Mouse (Mus musculus) CH12.LX (cell line): ENCODE measurements around the gene Chchd3. TPM values are rescaled to one million over a fixed set of nuclear protein-coding genes. Genes with fewer than 3 reads are reported as not detected.

Experiments used
- DNase-seq: peaks from one replicate; pipeline ENCODE4 v3.0.0-alpha.2; 2013; ENCODE audit errors: extremely low read depth
- H3K27ac ChIP-seq: 2 replicates; pipeline ENCODE4 v1.5.1; 2012; ENCODE audit warnings: low read depth, mild to moderate bottlenecking, control low read depth, moderate library complexity; ENCODE audit not compliant: insufficient read depth
- H3K27me3 ChIP-seq: replicated peaks from 2 replicates; pipeline ENCODE3; 2012; ENCODE audit warnings: inconsistent platforms
- H3K36me3 ChIP-seq, 2 experiments: replicated peaks in 1 of 2; 2 replicates each; pipeline versions ENCODE3 to v1.6.1; 2012; ENCODE audit warnings: inconsistent platforms in 1 of 2, low read length in 1 of 2, mild to moderate bottlenecking in 1 of 2, mixed read lengths in 1 of 2, moderate library complexity in 1 of 2; ENCODE audit not compliant: control insufficient read depth in 1 of 2, insufficient read depth in 1 of 2
- H3K4me1 ChIP-seq, 2 experiments: 2 replicates each; pipeline ENCODE4 v1.6.1; 2012; ENCODE audit warnings: inconsistent platforms in 1 of 2, moderate library complexity in 1 of 2; ENCODE audit not compliant: insufficient read depth in 2 of 2, control insufficient read depth in 1 of 2
- H3K4me2 ChIP-seq: 2 replicates; pipeline ENCODE4 v1.6.1; 2012; ENCODE audit warnings: low read depth, mild to moderate bottlenecking, control low read depth; ENCODE audit not compliant: poor library complexity, insufficient read depth, severe bottlenecking
- H3K4me3 ChIP-seq, 3 experiments: fragments of 150-350 bp in 1 of 3; sonication (generic) in 1 of 3; replicated peaks in 1 of 3; 2 replicates each; pipeline versions ENCODE3 to v1.5.1; 2011 to 2012; ENCODE audit warnings: low read depth in 2 of 3, low read length in 2 of 3, mild to moderate bottlenecking in 2 of 3, moderate library complexity in 2 of 3, control low read depth in 1 of 3, improper control_type of control experiment in 1 of 3, inconsistent platforms in 1 of 3, mixed read lengths in 1 of 3; ENCODE audit not compliant: poor library complexity in 1 of 3
- H3K79me2 ChIP-seq: replicated peaks from 2 replicates; pipeline ENCODE4 v1.6.1; 2012; ENCODE audit warnings: mild to moderate bottlenecking, moderate library complexity; ENCODE audit not compliant: control insufficient read depth, poor library complexity, insufficient read depth, severe bottlenecking; ENCODE audit errors: extremely low read depth
- H3K9ac ChIP-seq: 2 replicates; pipeline ENCODE4 v1.6.1; 2012; ENCODE audit warnings: low read depth, mild to moderate bottlenecking, control low read depth, moderate library complexity; ENCODE audit not compliant: insufficient read depth
- H3K9me3 ChIP-seq: replicated peaks from 2 replicates; pipeline ENCODE3; 2012; ENCODE audit warnings: low read length, inconsistent platforms, mixed read lengths
- CHD1 ChIP-seq: IDR thresholded peaks from 2 replicates; pipeline ENCODE4 v1.6.1; 2012; ENCODE audit warnings: low read depth, low read length, improper control_type of control experiment, inconsistent platforms
- E2F4 ChIP-seq: IDR thresholded peaks from 2 replicates; pipeline ENCODE4 v1.6.1; 2011; ENCODE audit warnings: low read depth, low read length, improper control_type of control experiment; ENCODE audit not compliant: insufficient replicate concordance
- ELF1 ChIP-seq: IDR thresholded peaks from 2 replicates; pipeline ENCODE4 v1.6.1; 2014; ENCODE audit warnings: low read depth, mild to moderate bottlenecking, inconsistent platforms, low read length, improper control_type of control experiment
- GABPA ChIP-seq: IDR thresholded peaks from 2 replicates; pipeline ENCODE4 v1.6.1; 2012; ENCODE audit warnings: low read depth, low read length, improper control_type of control experiment, inconsistent platforms; ENCODE audit not compliant: insufficient replicate concordance
- HCFC1 ChIP-seq: IDR thresholded peaks from 2 replicates; pipeline ENCODE4 v1.6.1; 2012; ENCODE audit warnings: low read depth, mild to moderate bottlenecking, inconsistent platforms, low read length, improper control_type of control experiment
- IRF4 ChIP-seq: IDR thresholded peaks from 2 replicates; pipeline ENCODE4 v1.6.1; 2014; ENCODE audit warnings: low read depth, mild to moderate bottlenecking, inconsistent platforms, low read length, improper control_type of control experiment
- JUND ChIP-seq: conservative IDR thresholded peaks from 2 replicates; pipeline ENCODE4 v1.6.1; 2011; ENCODE audit warnings: low read depth, low read length, improper control_type of control experiment
- KAT2A ChIP-seq: IDR thresholded peaks from 2 replicates; pipeline ENCODE4 v1.6.1; 2012; ENCODE audit warnings: low read length, improper control_type of control experiment, inconsistent platforms; ENCODE audit not compliant: insufficient replicate concordance
- MAFK ChIP-seq: IDR thresholded peaks from 2 replicates; pipeline ENCODE4 v1.6.1; 2011; ENCODE audit warnings: low read length, improper control_type of control experiment; ENCODE audit not compliant: insufficient replicate concordance
- MAX ChIP-seq: IDR thresholded peaks from 2 replicates; pipeline ENCODE4 v1.6.1; 2011; ENCODE audit warnings: low read length, improper control_type of control experiment
- MAZ ChIP-seq: IDR thresholded peaks from 2 replicates; pipeline ENCODE4 v1.6.1; 2012; ENCODE audit warnings: low read depth, mild to moderate bottlenecking, inconsistent platforms, low read length, improper control_type of control experiment, moderate library complexity
- MXI1 ChIP-seq: IDR thresholded peaks from 2 replicates; pipeline ENCODE4 v1.6.1; 2011; ENCODE audit warnings: mild to moderate bottlenecking, low read depth, low read length, improper control_type of control experiment
- MYC ChIP-seq: IDR thresholded peaks from 2 replicates; pipeline ENCODE4 v1.6.1; 2011; ENCODE audit warnings: low read depth, mild to moderate bottlenecking, improper control_type of control experiment, low read length
- NELFE ChIP-seq: IDR thresholded peaks from 2 replicates; pipeline ENCODE4 v1.6.1; 2011; ENCODE audit warnings: low read depth, low read length, improper control_type of control experiment
- NRF1 ChIP-seq: IDR thresholded peaks from 2 replicates; pipeline ENCODE4 v1.6.1; 2014; ENCODE audit warnings: low read depth, mild to moderate bottlenecking, inconsistent platforms, low read length, improper control_type of control experiment, moderate library complexity
- POLR2A ChIP-seq: IDR thresholded peaks from 2 replicates; pipeline ENCODE4 v1.6.1; 2011; ENCODE audit warnings: low read depth, mild to moderate bottlenecking, improper control_type of control experiment, low read length
- RAD21 ChIP-seq: IDR thresholded peaks from 2 replicates; pipeline ENCODE4 v1.6.1; 2011; ENCODE audit warnings: low read depth, mild to moderate bottlenecking, low read length, improper control_type of control experiment, moderate library complexity
- RCOR1 ChIP-seq: conservative IDR thresholded peaks from 2 replicates; pipeline ENCODE4 v1.6.1; 2012; ENCODE audit warnings: low read depth, mild to moderate bottlenecking, inconsistent platforms, low read length, improper control_type of control experiment
- SMC3 ChIP-seq: IDR thresholded peaks from 2 replicates; pipeline ENCODE4 v1.6.1; 2011; ENCODE audit warnings: low read depth, low read length, improper control_type of control experiment
- TBP ChIP-seq: conservative IDR thresholded peaks from 2 replicates; pipeline ENCODE4 v1.6.1; 2011; ENCODE audit warnings: low read depth, low read length, improper control_type of control experiment
- TCF12 ChIP-seq: IDR thresholded peaks from 2 replicates; pipeline ENCODE4 v1.6.1; 2014; ENCODE audit warnings: low read depth, mild to moderate bottlenecking, inconsistent platforms, low read length, improper control_type of control experiment
- ZC3H11A ChIP-seq: IDR thresholded peaks from 2 replicates; pipeline ENCODE4 v1.6.1; 2012; ENCODE audit warnings: low read depth, mild to moderate bottlenecking, inconsistent platforms, low read length, improper control_type of control experiment
- ZMIZ1 ChIP-seq: IDR thresholded peaks from 2 replicates; pipeline ENCODE4 v1.6.1; 2012; ENCODE audit warnings: low read depth, mild to moderate bottlenecking, inconsistent platforms, low read length, improper control_type of control experiment
- dilution Hi-C: fragments of 300-500 bp; cut with MboI; formaldehyde crosslinking; loops from 2 replicates; pipeline ENCODE4 v1.14.3; 2020; ENCODE audit warnings: low sequenced_read_pairs; ENCODE audit not compliant: extremely low pct_unique_long_range_greater_than_20kb, extremely low pct_ligation_motif_present
- in situ Hi-C: fragments of 300-500 bp; cut with MboI; formaldehyde crosslinking; loops from 3 replicates; pipeline ENCODE4 v1.14.3; 2019; ENCODE audit warnings: low sequenced_read_pairs, low pct_ligation_motif_present, low pct_unique_long_range_greater_than_20kb, mixed read lengths
- polyA plus RNA-seq: library from polyadenylated mRNA; unstranded; fragments of >175 nt; gene quantifications from 2 replicates; pipeline ENCODE4 v1.2.1, GENCODE M21; 2012; ENCODE audit warnings: low read depth; ENCODE audit not compliant: insufficient read length
- total RNA-seq, 2 experiments: library from RNA; depleted of rRNA; stranded (reverse); fragments of 300-350 nt in 1 of 2; fragments of >200 nt in 1 of 2; gene quantifications; 2 replicates each; pipeline ENCODE4 v1.2.3; 2012 to 2014

The Chchd3 gene
- total and polyA plus RNA-seq, 3 experiments, result 116 to 197 (median 133) TPM

- H3K79me2 ChIP-seq, result no peaks in the 10 kb centered on the region
- TF ChIP-seq MAZ (no peak), RAD21 (no peak), MYC (no peak), KAT2A (no peak), ZC3H11A (no peak), TCF12 (no peak), GABPA (no peak), SMC3 (no peak), NELFE (no peak), MAFK (no peak), CHD1 (no peak), ELF1 (no peak), MXI1 (no peak), MAX (no peak), HCFC1 (no peak), JUND (no peak), POLR2A (no peak), E2F4 (no peak), RCOR1 (no peak)
- TF ChIP-seq, all 38 proteins: peak for 0
- in situ Hi-C loops, result no loop called here
- Histone ChIP-seq H3K4me1 (peaks cover 0 to 6% of the 10 kb centered on the region in 2 experiments; a peak in 1 of 4 replicates), H3K27me3 (no peaks in the 10 kb centered on the region), H3K4me3 (no peak overlapping the region), H3K4me2 (no peak overlapping the region), H3K27ac (no peak overlapping the region), H3K9ac (no peak overlapping the region), H3K36me3 (peaks cover 0 to 25% of the 10 kb centered on the region in 2 experiments), H3K9me3 (no peaks in the 10 kb centered on the region)
- DNase-seq, result no peak
- dilution Hi-C loops, result no loop called here
Observed at GRCm38 (mm10) chr6:32899061-32899460, 161.0 kb downstream of the Chchd3 start.

- Histone ChIP-seq H3K4me1 (peaks cover 0 to 5% of the 10 kb centered on the region in 2 experiments; a peak in 2 of 4 replicates), H3K27me3 (no peaks in the 10 kb centered on the region), H3K36me3 (peaks cover 3 to 21% of the 10 kb centered on the region in 2 experiments), H3K9me3 (no peaks in the 10 kb centered on the region), H3K27ac (no peak overlapping the region), H3K4me2 (no peak overlapping the region), H3K4me3 (no peak overlapping the region), H3K9ac (no peak overlapping the region), H3K79me2 (no peaks in the 10 kb centered on the region)
- dilution Hi-C loops, result no loop called here
- no peak for DNase-seq
- no peak for TF ChIP-seq IRF4
- TF ChIP-seq TCF12, result no peak
- no peak for TF ChIP-seq E2F4
- TF ChIP-seq MXI1, result no peak
- no peak for TF ChIP-seq ZMIZ1
- no peak for TF ChIP-seq TBP
- TF ChIP-seq RCOR1, result no peak
- no peak for TF ChIP-seq NRF1
- in situ Hi-C loops, result no loop called here
Observed at GRCm38 (mm10) chr6:32894100-32894499, 166.0 kb downstream of the Chchd3 start.
